Comparison of ENCODE assay signal across 8 mouse cellular contexts in genomic region chr2:18031271-18031821, GRCm38 (mm10). TPM values are rescaled to one million over a fixed set of nuclear protein-coding genes. Genes with fewer than 3 reads are reported as not detected.
DNase-seq lines count a peak whose midpoint lies in the region; ATAC-seq and TF ChIP-seq lines count a peak whose summit lies in the region.
"Had no signal": no experiment of that assay in that cellular context is flagged by ENCODE, and none has a peak within 500 bp of the region (broad histone marks: within the 10 kb centered on the region; RNA-seq: fewer than 3 reads in every experiment).

No protein-coding gene starts in this region.

- peak overlapping the region; percentile 89 for H3K4me2 ChIP-seq in embryonic facial prominence, embryonic 12.5 days (replicated peaks)
- peak overlapping the region; percentile 93 for H3K4me2 ChIP-seq in limb, embryonic 11.5 days (ENCODE audit: low read depth, severe bottlenecking)
- peak overlapping the region; percentile 96 for H3K4me2 ChIP-seq in neural tube, embryonic 13.5 days

- no peak for TF ChIP-seq CTCF in testis, adult 2 months (IDR thresholded peaks at IDR 0.05; ENCODE audit: control insufficient read depth, insufficient read depth, insufficient replicate concordance, low read depth, low read length)

- H3K27me3 ChIP-seq in testis, adult 2 months (ENCODE audit: control insufficient read depth, insufficient read depth, low read length): no peaks in the 10 kb centered on the region; the same call in 1 of the 2 replicates
- H3K27me3 ChIP-seq in embryonic facial prominence, embryonic 12.5 days: no peaks in the 10 kb centered on the region
- H3K27me3 ChIP-seq in limb, embryonic 11.5 days (ENCODE audit: control insufficient read depth, insufficient read depth, low read length): no peaks in the 10 kb centered on the region
- no peaks in the 10 kb centered on the region for H3K27me3 ChIP-seq in neural tube, embryonic 13.5 days

- DNase-seq in testis, postnatal 10 days (ENCODE audit: low spot score): no peak
- DNase-seq in heart, postnatal 14 days: peak; percentile 50 to 58
- DNase-seq in limb, embryonic 11.5 days (ENCODE audit: low spot score): peak; percentile 69

- TF ChIP-seq POLR2A in testis, adult 2 months (IDR thresholded peaks at IDR 0.05; ENCODE audit: control insufficient read depth, low read depth, low read length): no peak

- H3K27ac ChIP-seq in testis, adult 2 months (ENCODE audit: control insufficient read depth, insufficient read depth, low read depth, low read length): no peak overlapping the region
- peak overlapping the region; percentile 43; the same call in 1 of the 2 replicates for H3K27ac ChIP-seq in embryonic facial prominence, embryonic 12.5 days
- peak overlapping the region; percentile 63; the same call in 1 of the 2 replicates for H3K27ac ChIP-seq in limb, embryonic 11.5 days (replicated peaks; ENCODE audit: low read depth, low read length)
- no peak overlapping the region for H3K27ac ChIP-seq in neural tube, embryonic 13.5 days (replicated peaks)

- ATAC-seq in embryonic facial prominence, embryonic 12.5 days (ENCODE audit: insufficient number of reproducible peaks, insufficient read depth, low FRiP score, low TSS enrichment): no peak
- ATAC-seq in limb, embryonic 11.5 days (ENCODE audit: insufficient number of reproducible peaks, low FRiP score, low TSS enrichment, low read depth): no peak
- no peak for ATAC-seq in neural tube, embryonic 13.5 days (ENCODE audit: low read depth)
- ATAC-seq in erythroid progenitor cell, adult 5-6 weeks (replicated peaks; ENCODE audit: low FRiP score, poor library complexity, severe bottlenecking): no peak

- intact Hi-C loops in heart, postnatal 14 days (cut with DNase I): loop anchor here (2.0 to 5.0 kb wide), 2 partner anchors 15 to 1246 kb away; no protein-coding TSS in a partner anchor

- no peaks in the 10 kb centered on the region for H3K9me3 ChIP-seq in embryonic facial prominence, embryonic 12.5 days
- no peaks in the 10 kb centered on the region for H3K9me3 ChIP-seq in limb, embryonic 11.5 days (ENCODE audit: control insufficient read depth, low read length)
- no peaks in the 10 kb centered on the region for H3K9me3 ChIP-seq in neural tube, embryonic 13.5 days

- H3K36me3 ChIP-seq in testis, adult 2 months (ENCODE audit: control insufficient read depth, insufficient read depth, low read length): no peaks in the 10 kb centered on the region
- H3K36me3 ChIP-seq in embryonic facial prominence, embryonic 12.5 days: no peaks in the 10 kb centered on the region
- H3K36me3 ChIP-seq in limb, embryonic 11.5 days (ENCODE audit: control insufficient read depth, insufficient read depth, low read length): no peaks in the 10 kb centered on the region
- no peaks in the 10 kb centered on the region for H3K36me3 ChIP-seq in neural tube, embryonic 13.5 days

- H3K4me1 ChIP-seq in testis, adult 2 months (ENCODE audit: control insufficient read depth, insufficient read depth, low read length): peaks cover 16% of the 10 kb centered on the region
- peaks cover 52% of the 10 kb centered on the region for H3K4me1 ChIP-seq in embryonic facial prominence, embryonic 12.5 days
- H3K4me1 ChIP-seq in limb, embryonic 11.5 days (ENCODE audit: control insufficient read depth, insufficient read depth, low read length): peaks cover 28% of the 10 kb centered on the region
- peaks cover 73% of the 10 kb centered on the region for H3K4me1 ChIP-seq in neural tube, embryonic 13.5 days (replicated peaks)

- 2% methylated on average over 26 of the region's 26 CpGs for WGBS in embryonic facial prominence, embryonic 12.5 days
- WGBS in limb, embryonic 11.5 days: 1% methylated on average over 26 of the region's 26 CpGs
- WGBS in neural tube, embryonic 13.5 days: 4% methylated on average over 26 of the region's 26 CpGs

- H3K4me3 ChIP-seq in testis, adult 2 months (ENCODE audit: control insufficient read depth, low read depth, low read length): peak overlapping the region; percentile 41; the same call in 1 of the 2 replicates
- peak overlapping the region; percentile 36 for H3K4me3 ChIP-seq in embryonic facial prominence, embryonic 12.5 days
- H3K4me3 ChIP-seq in limb, embryonic 11.5 days (ENCODE audit: low read depth, low read length): peak overlapping the region; percentile 39
- H3K4me3 ChIP-seq in neural tube, embryonic 13.5 days: peak overlapping the region; percentile 42
- H3K4me3 ChIP-seq: myocyte had no signal

- peak overlapping the region; percentile 69 for H3K9ac ChIP-seq in embryonic facial prominence, embryonic 12.5 days
- peak overlapping the region; percentile 87 for H3K9ac ChIP-seq in limb, embryonic 11.5 days (ENCODE audit: low read length)
- peak overlapping the region; percentile 84 for H3K9ac ChIP-seq in neural tube, embryonic 13.5 days

RNA-seq across cellular contexts. Expression of gene A930004D18Rik, which starts 6.2 kb away (rescaled TPM):
- polyA plus RNA-seq in testis, adult 2 months (2012; rRNA removed): 0.07 and 0.29 TPM in 2 replicates
- 16.4 and 18.7 TPM in 2 replicates for polyA plus RNA-seq in embryonic facial prominence, embryonic 12.5 days (2016; fragmentation: Nextera tagmentation; extraction: Ambion mirVana)
- total RNA-seq in heart, postnatal 14 days (2021): 1 to 10 TPM; 3.1 to 4.0 TPM
- polyA plus RNA-seq in limb, embryonic 11.5 days (2014; fragmentation: Nextera tagmentation; extraction: Ambion mirVana): 10.4 and 11.9 TPM in 2 replicates
- polyA plus RNA-seq in neural tube, embryonic 13.5 days (2015; fragmentation: Nextera tagmentation; extraction: Ambion mirVana): 8.8 and 12.3 TPM in 2 replicates
- total RNA-seq in erythroid progenitor cell, adult 5-6 weeks (2015; ENCODE audit: low replicate concordance): not detected in 2 replicates
- total RNA-seq in erythroid progenitor cell, adult 5-6 weeks (2017; ENCODE audit: low replicate concordance): not detected in 2 replicates

RNA-seq across cellular contexts. Expression of gene Skida1, which starts 17.5 kb away (rescaled TPM):
- polyA plus RNA-seq in testis, adult 2 months (2012; rRNA removed): 0.06 and 0.23 TPM in 2 replicates
- 14.2 and 14.7 TPM in 2 replicates for polyA plus RNA-seq in embryonic facial prominence, embryonic 12.5 days (2016; fragmentation: Nextera tagmentation; extraction: Ambion mirVana)
- 1 to 10 TPM; 3.3 to 4.8 TPM for total RNA-seq in heart, postnatal 14 days (2021)
- polyA plus RNA-seq in limb, embryonic 11.5 days (2014; fragmentation: Nextera tagmentation; extraction: Ambion mirVana): 11.7 and 13.8 TPM in 2 replicates
- polyA plus RNA-seq in neural tube, embryonic 13.5 days (2015; fragmentation: Nextera tagmentation; extraction: Ambion mirVana): 8.2 and 9.2 TPM in 2 replicates
- not detected in 2 replicates for total RNA-seq in erythroid progenitor cell, adult 5-6 weeks (2015; ENCODE audit: low replicate concordance)
- not detected in 2 replicates for total RNA-seq in erythroid progenitor cell, adult 5-6 weeks (2017; ENCODE audit: low replicate concordance)

RNA-seq across cellular contexts. Expression of gene Mllt10, which starts 23.7 kb away (rescaled TPM):
- polyA plus RNA-seq in testis, adult 2 months (2012; rRNA removed): 155 and 165 TPM in 2 replicates
- 69.9 and 73.8 TPM in 2 replicates for polyA plus RNA-seq in embryonic facial prominence, embryonic 12.5 days (2016; fragmentation: Nextera tagmentation; extraction: Ambion mirVana)
- total RNA-seq in heart, postnatal 14 days (2021): 10 to 100 TPM; 41.6 to 42.5 TPM
- 45.3 and 46.3 TPM in 2 replicates for polyA plus RNA-seq in limb, embryonic 11.5 days (2014; fragmentation: Nextera tagmentation; extraction: Ambion mirVana)
- polyA plus RNA-seq in neural tube, embryonic 13.5 days (2015; fragmentation: Nextera tagmentation; extraction: Ambion mirVana): 62.3 and 63.1 TPM in 2 replicates
- total RNA-seq in erythroid progenitor cell, adult 5-6 weeks (2015; ENCODE audit: low replicate concordance): 122 and 125 TPM in 2 replicates
- total RNA-seq in erythroid progenitor cell, adult 5-6 weeks (2017; ENCODE audit: low replicate concordance): 77.9 and 98.0 TPM in 2 replicates

RNA-seq across cellular contexts. Expression of gene H2al2a, which starts 34.6 kb away (rescaled TPM):
- polyA plus RNA-seq in testis, adult 2 months (2012; rRNA removed): 553 and 559 TPM in 2 replicates
- polyA plus RNA-seq in embryonic facial prominence, embryonic 12.5 days (2016; fragmentation: Nextera tagmentation; extraction: Ambion mirVana): not detected in 2 replicates
- total RNA-seq in heart, postnatal 14 days (2021): not detected
- polyA plus RNA-seq in limb, embryonic 11.5 days (2014; fragmentation: Nextera tagmentation; extraction: Ambion mirVana): not detected in 2 replicates
- not detected in 2 replicates for polyA plus RNA-seq in neural tube, embryonic 13.5 days (2015; fragmentation: Nextera tagmentation; extraction: Ambion mirVana)
- not detected in 2 replicates for total RNA-seq in erythroid progenitor cell, adult 5-6 weeks (2015; ENCODE audit: low replicate concordance)
- total RNA-seq in erythroid progenitor cell, adult 5-6 weeks (2017; ENCODE audit: low replicate concordance): not detected in 2 replicates
- polyA plus RNA-seq: myocyte had no signal

Comparison
In these comparisons a context has a peak if more than half of its experiments do, and no peak if none do; other contexts are left out.
1. H3K27ac ChIP-seq: peak in embryonic facial prominence, embryonic 12.5 days (single experiment) and limb, embryonic 11.5 days (single experiment); none in testis, adult 2 months (single experiment) and neural tube, embryonic 13.5 days (single experiment).
2. Peak in every context shown above with its lines, with median percentiles within 50 percentile points of each other: H3K4me3 ChIP-seq, H3K4me2 ChIP-seq and H3K9ac ChIP-seq.